19 mouse cellular contexts compared by ENCODE assay signal in the genomic region with DNA sequence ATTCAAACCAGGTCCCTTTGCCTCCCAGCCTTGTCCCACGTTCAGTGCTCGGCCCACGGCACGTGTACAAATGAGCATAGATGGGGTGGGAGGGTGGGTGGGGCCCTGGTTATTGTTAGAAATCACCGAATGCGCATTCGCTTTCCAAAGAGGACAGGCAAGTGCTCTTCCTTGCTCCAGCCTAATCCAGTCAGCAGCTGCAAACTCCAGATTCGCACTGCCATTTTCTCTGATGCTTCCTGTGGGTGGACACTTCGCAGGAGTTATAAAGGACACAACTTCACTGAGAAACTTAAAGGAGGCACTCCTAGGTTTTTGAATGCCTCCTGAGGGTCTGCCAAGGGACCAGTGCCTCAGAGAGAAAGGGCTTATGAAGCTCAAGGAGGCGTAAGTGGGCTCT. TPM values are rescaled to one million over a fixed set of nuclear protein-coding genes. Genes with fewer than 3 reads are reported as not detected.
DNase-seq lines count a peak whose midpoint lies in the region; ATAC-seq and TF ChIP-seq lines count a peak whose summit lies in the region.
"Had no signal": no experiment of that assay in that cellular context is flagged by ENCODE, and none has a peak within 500 bp of the region (broad histone marks: within the 10 kb centered on the region; RNA-seq: fewer than 3 reads in every experiment).

No protein-coding gene starts in this region.

- 54% methylated on average over 10 of the region's 10 CpGs for WGBS in hindbrain, embryonic 15.5 days
- WGBS in hindbrain, postnatal 0 days = 54% methylated on average over 10 of the region's 10 CpGs
- WGBS in midbrain, embryonic 15.5 days = 41% methylated on average over 10 of the region's 10 CpGs
- 53% methylated on average over 10 of the region's 10 CpGs for WGBS in midbrain, embryonic 10.5 days
- WGBS in neural tube, embryonic 13.5 days = 46% methylated on average over 10 of the region's 10 CpGs

- no peak overlapping the region for H3K9ac ChIP-seq in hindbrain, embryonic 15.5 days
- H3K9ac ChIP-seq in hindbrain, postnatal 0 days (replicated peaks; ENCODE audit: low read length) = no peak overlapping the region
- no peak overlapping the region for H3K9ac ChIP-seq in midbrain, embryonic 15.5 days
- no peak overlapping the region for H3K9ac ChIP-seq in neural tube, embryonic 13.5 days

- DNase-seq in hindbrain, postnatal 0 days (ENCODE audit: low spot score) = no peak
- DNase-seq in midbrain, embryonic 10.5 days (ENCODE audit: low spot score) = no peak
- DNase-seq in ES-CJ7 (ENCODE audit: low read depth, low spot score) = peak; percentile 59
- DNase-seq in urinary bladder, postnatal 14 days (ENCODE audit: low spot score) = no peak
- DNase-seq: adrenal gland, postnatal 36 days; cerebellum, adult 11 months; heart, postnatal 36 days; kidney, adult 2 months; liver, embryonic 13.5 days; lung, adult 2 months; lung, postnatal 36 days; right cerebral cortex, adult 18-20 months had no signal

- no peaks in the 10 kb centered on the region for H3K27me3 ChIP-seq in hindbrain, embryonic 15.5 days
- H3K27me3 ChIP-seq in hindbrain, postnatal 0 days (ENCODE audit: insufficient read depth, low read length) = no peaks in the 10 kb centered on the region
- H3K27me3 ChIP-seq in midbrain, embryonic 15.5 days (replicated peaks) = 0 out of 2 replicates have a peak, but pooled peaks cover 3% of the 10 kb centered on the region
- peaks cover 41% of the 10 kb centered on the region for H3K27me3 ChIP-seq in midbrain, embryonic 10.5 days (ENCODE audit: low read depth, poor library complexity, severe bottlenecking)
- H3K27me3 ChIP-seq in neural tube, embryonic 13.5 days = peaks cover 11% of the 10 kb centered on the region; the same call in 1 of the 2 replicates

- no peak for ATAC-seq in hindbrain, embryonic 15.5 days (ENCODE audit: low FRiP score, low read depth)
- ATAC-seq in hindbrain, postnatal 0 days = no peak
- no peak for ATAC-seq in midbrain, embryonic 15.5 days (replicated peaks)
- no peak for ATAC-seq in neural tube, embryonic 13.5 days (ENCODE audit: low read depth)

- no peak overlapping the region for H3K4me3 ChIP-seq in hindbrain, embryonic 15.5 days
- no peak overlapping the region for H3K4me3 ChIP-seq in hindbrain, postnatal 0 days (ENCODE audit: low read length)
- H3K4me3 ChIP-seq in midbrain, embryonic 15.5 days = no peak overlapping the region
- H3K4me3 ChIP-seq in midbrain, embryonic 10.5 days = no peak overlapping the region
- no peak overlapping the region for H3K4me3 ChIP-seq in neural tube, embryonic 13.5 days

- no peak for TF ChIP-seq CTCF in hindbrain, postnatal 0 days (IDR thresholded peaks at IDR 0.05; ENCODE audit: low read depth)

- peak overlapping the region; percentile 97; the same call in 1 of the 2 replicates for H3K4me2 ChIP-seq in hindbrain, embryonic 15.5 days
- H3K4me2 ChIP-seq in hindbrain, postnatal 0 days (ENCODE audit: low read depth, low read length) = no peak overlapping the region
- peak overlapping the region; percentile 97; the same call in 1 of the 2 replicates for H3K4me2 ChIP-seq in midbrain, embryonic 15.5 days
- 0 out of 2 replicates have a peak overlapping the region, but pooled peaks have one; percentile 92 for H3K4me2 ChIP-seq in neural tube, embryonic 13.5 days

- peaks cover 27% of the 10 kb centered on the region for H3K4me1 ChIP-seq in hindbrain, embryonic 15.5 days (replicated peaks)
- peaks cover 13% of the 10 kb centered on the region for H3K4me1 ChIP-seq in hindbrain, postnatal 0 days (ENCODE audit: insufficient read depth, low read length)
- H3K4me1 ChIP-seq in midbrain, embryonic 15.5 days = peaks cover 33% of the 10 kb centered on the region
- H3K4me1 ChIP-seq in midbrain, embryonic 10.5 days = peaks cover 30% of the 10 kb centered on the region
- peaks cover 28% of the 10 kb centered on the region for H3K4me1 ChIP-seq in neural tube, embryonic 13.5 days (replicated peaks)

- no peaks in the 10 kb centered on the region for H3K9me3 ChIP-seq in hindbrain, embryonic 15.5 days
- no peaks in the 10 kb centered on the region for H3K9me3 ChIP-seq in hindbrain, postnatal 0 days (ENCODE audit: low read length)
- H3K9me3 ChIP-seq in midbrain, embryonic 15.5 days = no peaks in the 10 kb centered on the region
- no peaks in the 10 kb centered on the region for H3K9me3 ChIP-seq in midbrain, embryonic 10.5 days (replicated peaks)
- no peaks in the 10 kb centered on the region for H3K9me3 ChIP-seq in neural tube, embryonic 13.5 days
- H3K9me3 ChIP-seq: embryonic facial prominence, embryonic 12.5 days; forebrain, embryonic 12.5 days; heart, embryonic 15.5 days; liver, embryonic 13.5 days; megakaryocyte, embryonic 14.5 days had no signal

- no peak overlapping the region for H3K27ac ChIP-seq in hindbrain, embryonic 15.5 days (replicated peaks)
- no peak overlapping the region for H3K27ac ChIP-seq in hindbrain, postnatal 0 days
- H3K27ac ChIP-seq in midbrain, embryonic 15.5 days = no peak overlapping the region
- H3K27ac ChIP-seq in midbrain, embryonic 10.5 days (replicated peaks) = no peak overlapping the region
- H3K27ac ChIP-seq in neural tube, embryonic 13.5 days (replicated peaks) = no peak overlapping the region
- H3K27ac ChIP-seq: embryonic facial prominence, embryonic 12.5 days; forebrain, embryonic 12.5 days; heart, embryonic 15.5 days; liver, embryonic 13.5 days had no signal

- no peaks in the 10 kb centered on the region; the same call in 1 of the 2 replicates for H3K36me3 ChIP-seq in hindbrain, embryonic 15.5 days
- no peaks in the 10 kb centered on the region for H3K36me3 ChIP-seq in hindbrain, postnatal 0 days (ENCODE audit: insufficient read depth, low read length)
- H3K36me3 ChIP-seq in midbrain, embryonic 15.5 days (replicated peaks) = no peaks in the 10 kb centered on the region
- no peaks in the 10 kb centered on the region for H3K36me3 ChIP-seq in midbrain, embryonic 10.5 days
- H3K36me3 ChIP-seq in neural tube, embryonic 13.5 days = 0 out of 2 replicates have a peak, but pooled peaks cover 4% of the 10 kb centered on the region
- H3K36me3 ChIP-seq: embryonic facial prominence, embryonic 12.5 days; forebrain, embryonic 12.5 days; heart, embryonic 15.5 days; liver, embryonic 13.5 days had no signal

RNA-seq across cellular contexts. Expression of a gene that starts 6.3 kb away (rescaled TPM):
- polyA plus RNA-seq in hindbrain, embryonic 15.5 days (2015; fragmentation: Nextera tagmentation; extraction: Ambion mirVana) = 53.7 and 56.6 TPM in 2 replicates
- 40.8 and 47.2 TPM in 2 replicates for total RNA-seq in hindbrain, postnatal 0 days (2014; rRNA removed)
- polyA plus RNA-seq in hindbrain, postnatal 0 days (2015; fragmentation: Nextera tagmentation; extraction: Ambion mirVana) = 63.7 and 65.4 TPM in 2 replicates
- polyA plus RNA-seq in midbrain, embryonic 15.5 days (2015; fragmentation: Nextera tagmentation; extraction: Ambion mirVana) = 43.5 and 49.1 TPM in 2 replicates
- 69.3 and 75.2 TPM in 2 replicates for polyA plus RNA-seq in midbrain, embryonic 10.5 days (2016; fragmentation: Nextera tagmentation; extraction: Ambion mirVana)
- polyA plus RNA-seq in neural tube, embryonic 13.5 days (2015; fragmentation: Nextera tagmentation; extraction: Ambion mirVana) = 57.9 and 60.3 TPM in 2 replicates
